Mouse (Mus musculus): ENCODE results near the gene Zfp110. TPM values are rescaled to one million over a fixed set of nuclear protein-coding genes. Genes with fewer than 3 reads are reported as not detected.

The Zfp110 gene
- polyA plus RNA-seq, 1 experiment, result 11.4 TPM

DNA sequence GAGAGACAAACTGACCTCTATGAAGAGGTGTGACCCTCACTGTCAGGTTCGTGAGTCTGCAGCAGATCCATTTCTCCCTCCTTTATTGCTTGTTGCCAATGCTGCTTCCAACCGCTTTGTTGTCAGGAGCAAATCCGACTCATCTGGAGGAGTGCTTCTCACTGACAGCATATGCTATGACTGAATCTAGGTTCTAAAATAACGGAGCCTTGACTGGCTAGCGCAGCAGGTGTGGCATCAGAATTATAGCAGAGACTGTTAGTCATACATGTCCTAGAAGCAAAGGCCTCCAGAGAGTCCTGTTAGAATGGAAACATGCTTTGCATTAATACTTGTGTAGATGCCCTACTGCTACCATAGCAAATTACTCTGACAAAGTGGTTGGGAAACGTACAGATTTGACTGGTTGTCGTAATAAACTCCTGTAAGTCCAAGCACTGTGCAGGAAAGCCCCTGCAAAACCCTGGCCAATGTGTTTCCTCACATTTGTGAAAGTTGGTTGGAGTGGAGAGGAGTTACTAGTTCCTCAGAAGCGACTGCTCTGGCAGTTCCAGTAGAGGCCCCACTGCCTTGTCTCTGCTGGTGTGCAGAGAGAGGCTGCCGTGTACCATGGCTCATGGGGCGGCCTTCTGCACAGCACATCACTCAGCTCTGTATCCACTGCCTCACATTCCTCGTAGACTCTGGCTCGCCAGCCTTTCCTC, 52.2 kb downstream of the Zfp110 start:
- TF ChIP-seq USF1 (IDR thresholded peaks at IDR 0.05; ENCODE audit: low read depth) (no peak), REST (IDR thresholded peaks at IDR 0.05; ENCODE audit: insufficient read depth, insufficient read length) (no peak), E2F4 (IDR thresholded peaks at IDR 0.05; ENCODE audit: insufficient read depth) (no peak), CEBPB (IDR thresholded peaks at IDR 0.05; ENCODE audit: insufficient read depth, poor library complexity, severe bottlenecking) (no peak), TCF3 (IDR thresholded peaks at IDR 0.05; ENCODE audit: insufficient read length, low read depth) (no peak), MYOD1 (IDR thresholded peaks at IDR 0.05; ENCODE audit: control insufficient read depth in 1 of 3, insufficient read length in 2 of 3, low read depth in 2 of 3) (no peak), MAX (IDR thresholded peaks at IDR 0.05; ENCODE audit: low read depth) (no peak), SRF (IDR thresholded peaks at IDR 0.05; ENCODE audit: control insufficient read depth, insufficient read length, low read depth) (no peak), TCF12 (IDR thresholded peaks at IDR 0.05; ENCODE audit: insufficient read depth, poor library complexity, severe bottlenecking) (no peak), MYOG (IDR thresholded peaks at IDR 0.05; ENCODE audit: control insufficient read depth in 1 of 3, insufficient read depth in 1 of 3, insufficient read length in 2 of 3, low read depth in 2 of 3) (no peak), POLR2A (IDR thresholded peaks at IDR 0.05; ENCODE audit: insufficient read length, low read depth) (no peak), POLR2AphosphoS2 (IDR thresholded peaks at IDR 0.05; ENCODE audit: insufficient read length, low read depth) (no peak)
- no peak overlapping the region for H3K4me3 ChIP-seq

DNA sequence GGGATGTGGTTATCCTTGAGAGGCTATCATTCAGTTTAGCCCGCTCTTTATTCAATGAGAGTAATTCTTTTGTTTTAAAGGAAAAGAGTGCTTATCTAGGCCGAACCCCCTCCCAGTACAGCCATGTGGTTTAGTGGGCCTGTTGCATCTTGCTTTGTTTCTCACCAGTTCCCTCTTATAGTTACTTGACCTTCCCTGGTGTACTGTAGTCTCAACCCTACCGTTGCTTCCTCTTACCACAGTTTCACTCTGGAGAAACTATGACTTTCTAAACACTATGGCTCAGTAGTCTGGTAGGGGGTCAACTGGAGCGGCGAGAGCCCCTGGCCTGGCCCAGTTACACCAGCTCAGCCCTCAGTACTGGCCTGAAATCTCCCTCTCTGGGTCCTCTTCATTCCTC, 53.0 kb downstream of the Zfp110 start:
- Histone ChIP-seq H3K27me3 (ENCODE audit: control insufficient read depth, insufficient read depth, insufficient read length) (no peaks in the 10 kb centered on the region), H3ac (ENCODE audit: control insufficient read depth, insufficient read length) (no peak overlapping the region), H3K4me3 (no peak overlapping the region), H3K4me2 (ENCODE audit: low read depth) (no peak overlapping the region), H3K36me3 (ENCODE audit: control insufficient read depth, insufficient read depth) (peaks cover 15% of the 10 kb centered on the region), H3K79me2 (ENCODE audit: control insufficient read depth, insufficient read depth) (no peaks in the 10 kb centered on the region)
- TF ChIP-seq MYOD1 (IDR thresholded peaks at IDR 0.05; ENCODE audit: control insufficient read depth in 1 of 3, insufficient read length in 2 of 3, low read depth in 2 of 3) (no peak), SRF (IDR thresholded peaks at IDR 0.05; ENCODE audit: control insufficient read depth, insufficient read length, low read depth) (no peak), POLR2AphosphoS2 (IDR thresholded peaks at IDR 0.05; ENCODE audit: insufficient read length, low read depth) (no peak), POLR2A (IDR thresholded peaks at IDR 0.05; ENCODE audit: insufficient read length, low read depth) (no peak), USF1 (IDR thresholded peaks at IDR 0.05; ENCODE audit: low read depth) (no peak), REST (IDR thresholded peaks at IDR 0.05; ENCODE audit: insufficient read depth, insufficient read length) (no peak), CEBPB (IDR thresholded peaks at IDR 0.05; ENCODE audit: insufficient read depth, poor library complexity, severe bottlenecking) (no peak), TCF3 (IDR thresholded peaks at IDR 0.05; ENCODE audit: insufficient read length, low read depth) (no peak), E2F4 (IDR thresholded peaks at IDR 0.05; ENCODE audit: insufficient read depth) (no peak), MAX (IDR thresholded peaks at IDR 0.05; ENCODE audit: low read depth) (no peak), TCF12 (IDR thresholded peaks at IDR 0.05; ENCODE audit: insufficient read depth, poor library complexity, severe bottlenecking) (no peak), MYOG (IDR thresholded peaks at IDR 0.05; ENCODE audit: control insufficient read depth in 1 of 3, insufficient read depth in 1 of 3, insufficient read length in 2 of 3, low read depth in 2 of 3) (no peak)

More for the DNA sequence above, 52.2 kb downstream of the Zfp110 start:
- H3K4me2 ChIP-seq (ENCODE audit: low read depth), result no peak overlapping the region
- H3K36me3 ChIP-seq (ENCODE audit: control insufficient read depth, insufficient read depth), result peaks cover 15% of the 10 kb centered on the region
- no peaks in the 10 kb centered on the region for H3K79me2 ChIP-seq (ENCODE audit: control insufficient read depth, insufficient read depth)
- no peaks in the 10 kb centered on the region for H3K27me3 ChIP-seq (ENCODE audit: control insufficient read depth, insufficient read depth, insufficient read length)
- H3ac ChIP-seq (ENCODE audit: control insufficient read depth, insufficient read length), result no peak overlapping the region

DNA sequence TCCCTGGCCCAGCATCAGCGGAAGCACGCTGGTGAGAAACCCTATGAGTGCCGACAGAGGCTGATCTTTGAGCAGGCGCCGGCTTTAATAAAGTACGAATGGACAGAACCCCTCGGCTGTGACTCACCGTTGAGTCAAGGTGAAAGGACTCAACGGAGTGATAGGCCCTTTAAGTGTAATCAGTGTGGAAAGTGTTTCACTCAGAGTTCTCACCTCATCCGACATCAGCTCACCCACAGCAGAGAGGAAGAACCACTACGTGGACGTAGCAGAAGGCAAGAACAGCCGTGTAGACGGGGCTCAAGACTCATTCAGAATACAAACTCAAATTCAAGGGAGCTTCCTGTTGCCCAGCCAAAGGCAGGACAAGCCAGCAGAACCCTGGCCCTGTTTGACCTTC, 56.4 kb downstream of the Zfp110 start:
- H3K4me2 ChIP-seq (ENCODE audit: low read depth), result no peak overlapping the region
- TF ChIP-seq SRF (IDR thresholded peaks at IDR 0.05; ENCODE audit: control insufficient read depth, insufficient read length, low read depth) (no peak), USF1 (IDR thresholded peaks at IDR 0.05; ENCODE audit: low read depth) (no peak), TCF3 (IDR thresholded peaks at IDR 0.05; ENCODE audit: insufficient read length, low read depth) (no peak), REST (IDR thresholded peaks at IDR 0.05; ENCODE audit: insufficient read depth, insufficient read length) (no peak), E2F4 (IDR thresholded peaks at IDR 0.05; ENCODE audit: insufficient read depth) (no peak), MYOG (IDR thresholded peaks at IDR 0.05; ENCODE audit: control insufficient read depth in 1 of 3, insufficient read depth in 1 of 3, insufficient read length in 2 of 3, low read depth in 2 of 3) (no peak), POLR2AphosphoS2 (IDR thresholded peaks at IDR 0.05; ENCODE audit: insufficient read length, low read depth) (no peak), MAX (IDR thresholded peaks at IDR 0.05; ENCODE audit: low read depth) (no peak), MYOD1 (IDR thresholded peaks at IDR 0.05; ENCODE audit: control insufficient read depth in 1 of 3, insufficient read length in 2 of 3, low read depth in 2 of 3) (no peak), TCF12 (IDR thresholded peaks at IDR 0.05; ENCODE audit: insufficient read depth, poor library complexity, severe bottlenecking) (no peak), POLR2A (IDR thresholded peaks at IDR 0.05; ENCODE audit: insufficient read length, low read depth) (no peak), CEBPB (IDR thresholded peaks at IDR 0.05; ENCODE audit: insufficient read depth, poor library complexity, severe bottlenecking) (no peak)
- no peaks in the 10 kb centered on the region for H3K79me2 ChIP-seq (ENCODE audit: control insufficient read depth, insufficient read depth)
- no peak overlapping the region for H3K4me3 ChIP-seq
- no peaks in the 10 kb centered on the region for H3K27me3 ChIP-seq (ENCODE audit: control insufficient read depth, insufficient read depth, insufficient read length)
- H3K36me3 ChIP-seq (ENCODE audit: control insufficient read depth, insufficient read depth), result peaks cover 6% of the 10 kb centered on the region
- no peak overlapping the region for H3ac ChIP-seq (ENCODE audit: control insufficient read depth, insufficient read length)

DNA sequence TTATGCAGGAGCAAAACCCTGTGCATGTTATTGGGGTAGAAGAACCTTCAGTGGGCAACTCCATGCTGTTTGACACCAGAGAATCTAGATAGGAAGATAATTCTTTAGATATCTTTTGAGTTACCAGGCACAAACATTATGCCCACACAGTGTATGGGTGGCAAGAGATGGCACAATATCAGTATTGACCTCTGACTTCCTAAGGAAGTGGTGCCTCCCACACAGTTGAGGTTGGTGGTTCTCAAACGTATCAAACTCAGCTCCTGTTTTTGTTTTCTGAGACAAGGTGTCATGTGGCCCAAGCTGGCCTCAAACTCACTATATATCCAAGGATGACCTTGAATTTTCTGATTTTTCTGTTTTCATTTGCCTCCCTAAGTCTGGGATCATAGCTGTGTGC, 56.8 kb downstream of the Zfp110 start:
- Histone ChIP-seq H3K4me2 (ENCODE audit: low read depth) (no peak overlapping the region), H3K79me2 (ENCODE audit: control insufficient read depth, insufficient read depth) (no peaks in the 10 kb centered on the region), H3K36me3 (ENCODE audit: control insufficient read depth, insufficient read depth) (peaks cover 6% of the 10 kb centered on the region), H3K27me3 (ENCODE audit: control insufficient read depth, insufficient read depth, insufficient read length) (no peaks in the 10 kb centered on the region), H3ac (ENCODE audit: control insufficient read depth, insufficient read length) (no peak overlapping the region), H3K4me3 (no peak overlapping the region)
- TF ChIP-seq REST (IDR thresholded peaks at IDR 0.05; ENCODE audit: insufficient read depth, insufficient read length), result no peak
- TF ChIP-seq E2F4 (IDR thresholded peaks at IDR 0.05; ENCODE audit: insufficient read depth), result no peak
- TF ChIP-seq MYOG (IDR thresholded peaks at IDR 0.05; ENCODE audit: control insufficient read depth in 1 of 3, insufficient read depth in 1 of 3, insufficient read length in 2 of 3, low read depth in 2 of 3), result no peak
- TF ChIP-seq CEBPB (IDR thresholded peaks at IDR 0.05; ENCODE audit: insufficient read depth, poor library complexity, severe bottlenecking), result no peak
- no peak for TF ChIP-seq TCF3 (IDR thresholded peaks at IDR 0.05; ENCODE audit: insufficient read length, low read depth)
- TF ChIP-seq USF1 (IDR thresholded peaks at IDR 0.05; ENCODE audit: low read depth), result no peak
- no peak for TF ChIP-seq POLR2AphosphoS2 (IDR thresholded peaks at IDR 0.05; ENCODE audit: insufficient read length, low read depth)
- no peak for TF ChIP-seq TCF12 (IDR thresholded peaks at IDR 0.05; ENCODE audit: insufficient read depth, poor library complexity, severe bottlenecking)

Measured in myocyte (in vitro differentiated cells).